In the genomic region with DNA sequence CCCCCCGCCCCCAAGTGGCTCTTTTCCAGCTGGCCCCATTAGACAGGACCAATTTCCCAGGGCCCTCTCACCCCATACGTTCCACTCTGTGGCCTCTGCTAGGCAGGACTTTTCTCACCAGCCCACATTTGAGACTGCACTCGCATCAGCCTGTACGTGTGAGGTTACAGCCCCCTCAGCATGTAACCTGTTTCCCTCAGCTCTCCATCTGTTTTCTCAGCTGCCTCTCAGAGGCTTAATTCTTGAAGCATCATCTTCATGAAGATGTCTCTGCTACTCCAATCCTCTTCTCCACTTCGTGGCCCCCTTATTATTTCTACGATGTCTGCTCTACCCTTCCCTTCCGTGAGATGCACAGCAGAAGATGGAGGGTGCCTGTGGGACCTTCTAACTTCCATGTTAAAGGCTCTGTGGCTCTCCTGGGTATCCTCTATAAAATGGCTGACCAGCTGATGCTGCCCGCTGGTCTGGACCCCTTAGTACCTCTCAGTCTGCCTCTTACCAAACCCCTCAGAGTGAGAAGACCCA, we compare ENCODE assay signal across 19 mouse cellular contexts. TPM values are rescaled to one million over a fixed set of nuclear protein-coding genes. Genes with fewer than 3 reads are reported as not detected.
A peak's percentile ranks its signal among the peaks of the same experiment; 100 is the strongest.
DNase-seq lines count a peak whose midpoint lies in the region; ATAC-seq and TF ChIP-seq lines count a peak whose summit lies in the region.
"Had no signal": no experiment of that assay in that cellular context is flagged by ENCODE, and none has a peak within 500 bp of the region (broad histone marks: within the 10 kb centered on the region; RNA-seq: fewer than 3 reads in every experiment).

No protein-coding gene starts in this region.

- ATAC-seq in intestine, embryonic 16.5 days = no peak

- no peaks in the 10 kb centered on the region; the same call in 1 of the 2 replicates for H3K4me1 ChIP-seq in heart, adult 2 months (ENCODE audit: control insufficient read depth, insufficient read depth, low read length)
- peaks cover 1% of the 10 kb centered on the region; the same call in 1 of the 2 replicates for H3K4me1 ChIP-seq in bone marrow, adult 2 months (ENCODE audit: control insufficient read depth, insufficient read depth, low read length)
- peaks cover 4% of the 10 kb centered on the region; the same call in 1 of the 2 replicates for H3K4me1 ChIP-seq in intestine, embryonic 16.5 days (ENCODE audit: control insufficient read depth, insufficient read depth, low read length)
- H3K4me1 ChIP-seq: heart, embryonic 15.5 days; hindbrain, embryonic 13.5 days had no signal

- WGBS in heart, adult 2 months = 72% methylated on average over 8 of the region's 8 CpGs
- 71% methylated on average over 8 of the region's 8 CpGs for WGBS in bone marrow, adult 2 months
- 60% methylated on average over 8 of the region's 8 CpGs for WGBS in intestine, embryonic 16.5 days

- no peak overlapping the region for H3K4me3 ChIP-seq in heart, adult 2 months
- H3K4me3 ChIP-seq in left cerebral cortex, adult 2 months = peak overlapping the region; percentile 26; the same call in 1 of the 2 replicates
- peak overlapping the region; percentile 60 for H3K4me3 ChIP-seq in bone marrow, adult 2 months (replicated peaks; ENCODE audit: control insufficient read depth, low read depth, low read length)
- H3K4me3 ChIP-seq in intestine, embryonic 16.5 days (ENCODE audit: low read length) = peak overlapping the region; percentile 34
- H3K4me3 ChIP-seq: embryonic facial prominence, embryonic 12.5 days; heart, embryonic 15.5 days; hindbrain, embryonic 13.5 days had no signal

- H3K4me2 ChIP-seq in intestine, embryonic 16.5 days (ENCODE audit: low read depth, low read length) = peak overlapping the region; percentile 51
- H3K4me2 ChIP-seq: embryonic facial prominence, embryonic 12.5 days; heart, embryonic 15.5 days; hindbrain, embryonic 13.5 days had no signal

- no peak overlapping the region for H3K9ac ChIP-seq in heart, adult 2 months (ENCODE audit: low read depth, low read length)
- peak overlapping the region; percentile 34 for H3K9ac ChIP-seq in intestine, embryonic 16.5 days (ENCODE audit: low read depth, low read length)
- H3K9ac ChIP-seq: embryonic facial prominence, embryonic 12.5 days; heart, embryonic 15.5 days; hindbrain, embryonic 13.5 days; liver, embryonic 14.5 days had no signal

- H3K9me3 ChIP-seq in intestine, embryonic 16.5 days (ENCODE audit: control insufficient read depth, low read length) = no peaks in the 10 kb centered on the region
- H3K9me3 ChIP-seq: embryonic facial prominence, embryonic 12.5 days; G1E; heart, embryonic 15.5 days; hindbrain, embryonic 13.5 days had no signal

- no peak for TF ChIP-seq CTCF in heart, adult 2 months (IDR thresholded peaks at IDR 0.05)
- no peak for TF ChIP-seq CTCF in left cerebral cortex, adult 2 months (IDR thresholded peaks at IDR 0.05)
- TF ChIP-seq CTCF in bone marrow, adult 2 months (IDR thresholded peaks at IDR 0.05; ENCODE audit: control insufficient read depth, insufficient read depth, low read length) = no peak

- H3K27me3 ChIP-seq in heart, adult 2 months (ENCODE audit: control insufficient read depth, insufficient read depth, low read length) = no peaks in the 10 kb centered on the region
- no peaks in the 10 kb centered on the region for H3K27me3 ChIP-seq in intestine, embryonic 16.5 days (replicated peaks; ENCODE audit: control insufficient read depth, insufficient read depth, low read length)
- H3K27me3 ChIP-seq: embryonic facial prominence, embryonic 12.5 days had no signal

- peak; percentile 76 for DNase-seq in heart, adult 11 months
- no peak for DNase-seq in heart, adult 2 months
- no peak for DNase-seq in left cerebral cortex, adult 2 months (ENCODE audit: extremely low spot score in 1 of 2, low spot score in 2 of 2)
- no peak for DNase-seq in left cerebral cortex, postnatal 36 days (ENCODE audit: low spot score in 2 of 2)
- DNase-seq in thymus, postnatal 0 days (ENCODE audit: low spot score) = no peak
- no peak for DNase-seq in thymus, postnatal 25 days
- DNase-seq: adrenal gland, adult 2 months; kidney, postnatal 25 days; left cerebral cortex, postnatal 4 days; lung, postnatal 10 days had no signal

- TF ChIP-seq EP300 in heart, adult 2 months (IDR thresholded peaks at IDR 0.05; ENCODE audit: insufficient read depth, low read depth, low read length) = no peak

- no peaks in the 10 kb centered on the region for H3K79me2 ChIP-seq in heart, adult 2 months (replicated peaks; ENCODE audit: control insufficient read depth, insufficient read depth, low read length)

- H3K27ac ChIP-seq in heart, adult 2 months = no peak overlapping the region; the same call in 1 of the 2 replicates
- peak overlapping the region; percentile 63 for H3K27ac ChIP-seq in left cerebral cortex, adult 2 months
- H3K27ac ChIP-seq in bone marrow, adult 2 months (ENCODE audit: control insufficient read depth, insufficient read depth, low read depth, low read length, poor library complexity) = peak overlapping the region; percentile 45; the same call in 1 of the 2 replicates
- no peak overlapping the region for H3K27ac ChIP-seq in intestine, embryonic 16.5 days (ENCODE audit: low read length)
- H3K27ac ChIP-seq: embryonic facial prominence, embryonic 12.5 days; heart, embryonic 15.5 days; hindbrain, embryonic 13.5 days; liver, embryonic 14.5 days had no signal

- no peaks in the 10 kb centered on the region for H3K36me3 ChIP-seq in heart, adult 2 months (ENCODE audit: control insufficient read depth, insufficient read depth, low read length)
- no peaks in the 10 kb centered on the region for H3K36me3 ChIP-seq in intestine, embryonic 16.5 days (ENCODE audit: control insufficient read depth, insufficient read depth, low read length)
- H3K36me3 ChIP-seq: embryonic facial prominence, embryonic 12.5 days; G1E; heart, embryonic 15.5 days; hindbrain, embryonic 13.5 days had no signal

- TF ChIP-seq POLR2A in heart, adult 2 months (IDR thresholded peaks at IDR 0.05; ENCODE audit: insufficient read depth, low read depth, low read length) = no peak
- TF ChIP-seq POLR2A in bone marrow, adult 2 months (IDR thresholded peaks at IDR 0.05; ENCODE audit: borderline replicate concordance, control insufficient read depth, low read depth, low read length) = no peak

- intact Hi-C loops in heart, adult 2 months (cut with DNase I) = no loop called here
- intact Hi-C loops in left cerebral cortex, adult 2 months (cut with DNase I) = no loop called here
- intact Hi-C loops in left cerebral cortex, postnatal 36 days (cut with DNase I) = no loop called here

RNA-seq across cellular contexts. Expression of a gene that starts 1.8 kb away (rescaled TPM):
- 1 to 10 TPM; 1.2 to 1.7 TPM for total RNA-seq in heart, adult 2 months (2021)
- polyA plus RNA-seq in heart, adult 2 months (2012; rRNA removed) = 1.9 and 3.6 TPM in 2 replicates
- 10 to 100 TPM in 1 of 2 experiments, 1 to 10 TPM in 1; 8.4 to 10.4 TPM for total RNA-seq in left cerebral cortex, adult 2 months (2021)
- 10 to 100 TPM; 10.8 to 12.6 TPM for total RNA-seq in left cerebral cortex, postnatal 36 days (2021)
- 15.9 and 32.9 TPM in 2 replicates for polyA plus RNA-seq in bone marrow, adult 2 months (2011; ENCODE audit: insufficient read depth, insufficient read length, low replicate concordance, missing spikeins)
- 22.6 and 27.3 TPM in 2 replicates for polyA plus RNA-seq in intestine, embryonic 16.5 days (2015; fragmentation: Nextera tagmentation; extraction: Ambion mirVana)
- polyA plus RNA-seq in thymus, postnatal 0 days (2015; fragmentation: Nextera tagmentation; extraction: Ambion mirVana) = 4.7 and 5.5 TPM in 2 replicates

RNA-seq across cellular contexts. Expression of a gene that starts 36.5 kb away (rescaled TPM):
- total RNA-seq in heart, adult 2 months (2021) = not detected
- polyA plus RNA-seq in heart, adult 2 months (2012; rRNA removed) = 0.12 TPM in 1 of 2 replicates, not detected in the other
- total RNA-seq in left cerebral cortex, adult 2 months (2021) = not detected
- not detected for total RNA-seq in left cerebral cortex, postnatal 36 days (2021)
- polyA plus RNA-seq in bone marrow, adult 2 months (2011; ENCODE audit: insufficient read depth, insufficient read length, low replicate concordance, missing spikeins) = 5.5 and 9.1 TPM in 2 replicates
- polyA plus RNA-seq in intestine, embryonic 16.5 days (2015; fragmentation: Nextera tagmentation; extraction: Ambion mirVana) = not detected in 2 replicates
- polyA plus RNA-seq in thymus, postnatal 0 days (2015; fragmentation: Nextera tagmentation; extraction: Ambion mirVana) = 140 and 151 TPM in 2 replicates
- total RNA-seq: adrenal gland, adult 2 months; G1E; layer of hippocampus, postnatal 25 days; neutrophil, adult 5-6 weeks had no signal
- polyA plus RNA-seq: adrenal gland, adult 2 months; embryonic facial prominence, embryonic 12.5 days; G1E; hindbrain, embryonic 13.5 days had no signal

Comparison
In these comparisons a context has a peak if more than half of its experiments do, and no peak if none do; other contexts are left out.
1. H3K27ac ChIP-seq: peak in left cerebral cortex, adult 2 months (single experiment) and bone marrow, adult 2 months (single experiment); none in heart, adult 2 months (single experiment) and intestine, embryonic 16.5 days (single experiment).
2. RNA of a gene that starts 36.5 kb away (polyA plus RNA-seq): 140 to 151 TPM in thymus, postnatal 0 days; 5.5 to 9.1 TPM in bone marrow, adult 2 months, 0.12 TPM in heart, adult 2 months and not detected in intestine, embryonic 16.5 days; every median in the first group is over 10 times any median in the second.